Mouse (Mus musculus) spleen, adult 2 months (tissue): ENCODE measurements around the gene Ntan1. TPM values are rescaled to one million over a fixed set of nuclear protein-coding genes. Genes with fewer than 3 reads are reported as not detected.

Experiments used
- DNase-seq, 2 experiments: peaks; one replicate each; pipeline versions ENCODE4 v3.0.0 to v3.0.0-alpha.2; 2012 to 2021; ENCODE audit warnings: low spot score in 2 of 2, low read depth in 1 of 2
- H3K27ac ChIP-seq: fragments of 200-500 bp; 2 replicates; pipeline ENCODE4 v1.5.1; 2012; ENCODE audit warnings: low read length, inconsistent platforms; ENCODE audit not compliant: insufficient read depth
- H3K27me3 ChIP-seq: fragments of 200-500 bp; 2 replicates; pipeline ENCODE4 v1.6.1; 2012; ENCODE audit warnings: mild to moderate bottlenecking, moderate library complexity, low read length, inconsistent platforms; ENCODE audit not compliant: control insufficient read depth, insufficient read depth
- H3K36me3 ChIP-seq: fragments of 200-500 bp; 2 replicates; pipeline ENCODE4 v1.6.1; 2012; ENCODE audit warnings: mild to moderate bottlenecking, low read length, inconsistent platforms; ENCODE audit not compliant: control insufficient read depth, insufficient read depth
- H3K4me1 ChIP-seq: fragments of 200-500 bp; 2 replicates; pipeline ENCODE4 v1.6.1; 2011; ENCODE audit warnings: inconsistent platforms; ENCODE audit not compliant: control insufficient read depth, insufficient read depth, insufficient read length
- H3K4me3 ChIP-seq: fragments of 200-500 bp; 2 replicates; pipeline ENCODE4 v1.5.1; 2011; ENCODE audit warnings: mild to moderate bottlenecking, inconsistent platforms; ENCODE audit not compliant: insufficient read depth, insufficient read length; ENCODE audit errors: extremely low read depth
- CTCF ChIP-seq: fragments of 200-500 bp; IDR thresholded peaks from 2 replicates; pipeline ENCODE4 v1.5.1; 2011; ENCODE audit warnings: mild to moderate bottlenecking, inconsistent platforms; ENCODE audit not compliant: insufficient read depth, insufficient read length, insufficient replicate concordance; ENCODE audit errors: extremely low read depth
- POLR2A ChIP-seq: fragments of 200-500 bp; IDR thresholded peaks from 2 replicates; pipeline ENCODE4 v1.6.1; 2011; ENCODE audit warnings: low read depth, low read length, inconsistent platforms
- WGBS: fragments of 180-500 bp; shearing (Covaris S2); methylation state at CpG from one replicate; pipeline ENCODE4 v1.1.7; 2018; 5-methylcytosine and 5-hydroxymethylcytosine counted together
- polyA plus RNA-seq: library from polyadenylated mRNA; depleted of rRNA; stranded (reverse); fragments of >200 nt; gene quantifications from 2 replicates; pipeline ENCODE4 v1.2.3, GENCODE M21; 2012

Ntan1 gene
- polyA plus RNA-seq, 1 experiment, result 42.8 TPM

- Histone ChIP-seq H3K36me3 (peaks cover 35% of the 10 kb centered on the region), H3K4me1 (no peaks in the 10 kb centered on the region), H3K4me3 (no peak overlapping the region), H3K27ac (no peak overlapping the region), H3K27me3 (no peaks in the 10 kb centered on the region)
- TF ChIP-seq POLR2A (no peak), CTCF (no peak)
- 94% methylated on average over 6 of the region's 6 CpGs for WGBS
- no peak for DNase-seq
Observed at GRCm38 (mm10) chr16:13812152-13812551, 6.5 kb upstream of the Ntan1 start.

- no peak for DNase-seq
- H3K27me3 ChIP-seq, result no peaks in the 10 kb centered on the region
- no peak overlapping the region for H3K4me3 ChIP-seq
- 91% methylated on average over 3 of the region's 3 CpGs for WGBS
- no peak overlapping the region for H3K27ac ChIP-seq
- no peaks in the 10 kb centered on the region for H3K4me1 ChIP-seq
- no peak for TF ChIP-seq CTCF
- no peak for TF ChIP-seq POLR2A
- H3K36me3 ChIP-seq, result peaks cover 32% of the 10 kb centered on the region
Observed at GRCm38 (mm10) chr16:13813200-13813599, 5.4 kb upstream of the Ntan1 start.

GRCm38 (mm10) chr16:13819394-13819743 is 724 bp downstream of the Ntan1 start:
- Histone ChIP-seq H3K27me3 (no peaks in the 10 kb centered on the region), H3K27ac (peak overlapping the region; percentile 73), H3K4me1 (peaks cover 5% of the 10 kb centered on the region; the same call in 1 of the 2 replicates), H3K4me3 (peak overlapping the region; percentile 81), H3K36me3 (peaks cover under 1% of the 10 kb centered on the region; the same call in 1 of the 2 replicates)
- TF ChIP-seq POLR2A (no peak), CTCF (no peak)
- no peak for DNase-seq
- WGBS, result under 1% methylated on average over 34 of the region's 36 CpGs

GRCm38 (mm10) chr16:13819806-13820500 is 1.3 kb downstream of the Ntan1 start:
- H3K27me3 ChIP-seq, result no peaks in the 10 kb centered on the region
- no peak for DNase-seq
- H3K4me1 ChIP-seq, result peaks cover 5% of the 10 kb centered on the region; the same call in 1 of the 2 replicates
- H3K27ac ChIP-seq, result 0 out of 2 replicates have a peak overlapping the region, but pooled peaks have one; percentile 73
- peak overlapping the region; percentile 81 for H3K4me3 ChIP-seq
- no peaks in the 10 kb centered on the region for H3K36me3 ChIP-seq
- WGBS, result 9% methylated on average over 12 of the region's 12 CpGs
- TF ChIP-seq POLR2A (no peak), CTCF (no peak)

GRCm38 (mm10) chr16:13820771-13821170 is 2.1 kb downstream of the Ntan1 start:
- DNase-seq, result no peak
- 99% methylated on average over 5 of the region's 5 CpGs for WGBS

GRCm38 (mm10) chr16:13825781-13826490 is 7.3 kb downstream of the Ntan1 start:
- Histone ChIP-seq H3K4me1 (peaks cover 3% of the 10 kb centered on the region; the same call in 1 of the 2 replicates), H3K27ac (no peak overlapping the region), H3K27me3 (no peaks in the 10 kb centered on the region), H3K36me3 (peaks cover 15% of the 10 kb centered on the region), H3K4me3 (no peak overlapping the region)
- no peak for DNase-seq
- TF ChIP-seq CTCF, result no peak
- no peak for TF ChIP-seq POLR2A
- 74% methylated on average over 7 of the region's 7 CpGs for WGBS

More at GRCm38 (mm10) chr16:13820771-13821170, 2.1 kb downstream of the Ntan1 start:
- H3K4me3 ChIP-seq, result no peak overlapping the region
- H3K27me3 ChIP-seq, result no peaks in the 10 kb centered on the region
- H3K4me1 ChIP-seq, result peaks cover 5% of the 10 kb centered on the region; the same call in 1 of the 2 replicates
- H3K36me3 ChIP-seq, result no peaks in the 10 kb centered on the region
- no peak overlapping the region for H3K27ac ChIP-seq
- TF ChIP-seq CTCF (no peak), POLR2A (no peak)
